Mouse (Mus musculus) common myeloid progenitor, adult 5-6 weeks (primary cell): ENCODE measurements around the gene Sars2. TPM values are rescaled to one million over a fixed set of nuclear protein-coding genes. Genes with fewer than 3 reads are reported as not detected.

Experiments
- ATAC-seq: replicated peaks from 2 replicates; pipeline ENCODE4 v1.8.0; 2016; ENCODE audit warnings: low read depth, mild to moderate bottlenecking, moderate TSS enrichment, inconsistent platforms; ENCODE audit not compliant: poor library complexity, severe bottlenecking
- total RNA-seq: library from RNA; stranded (forward); fragments of 200-1000, 187-1606 nt; gene quantifications from 2 replicates; pipeline ENCODE4 v1.2.3, GENCODE M21; 2017

Gene Sars2
- total RNA-seq, 1 experiment from 2014 or later = 14.2 TPM

DNA sequence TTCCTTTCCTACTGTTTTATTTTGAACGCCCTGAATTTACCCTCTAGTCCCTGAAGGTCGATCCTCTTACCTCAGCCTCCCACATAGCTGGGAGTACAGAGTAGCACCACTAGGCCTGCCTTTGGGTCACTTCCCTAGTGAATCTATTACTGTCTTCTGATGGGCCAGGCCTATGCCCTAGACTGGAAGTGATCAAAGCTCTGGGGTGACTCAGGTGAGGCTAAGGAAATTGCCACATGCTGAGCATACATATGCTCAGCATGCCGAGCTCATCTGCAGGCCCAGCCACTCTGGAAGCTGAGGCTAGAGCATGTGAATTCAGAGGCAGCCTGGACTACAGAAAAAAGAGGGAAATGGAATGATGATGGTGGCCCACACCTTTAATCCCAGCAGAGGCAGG lies 31.4 kb downstream of the Sars2 start:
- ATAC-seq = no peak

DNA sequence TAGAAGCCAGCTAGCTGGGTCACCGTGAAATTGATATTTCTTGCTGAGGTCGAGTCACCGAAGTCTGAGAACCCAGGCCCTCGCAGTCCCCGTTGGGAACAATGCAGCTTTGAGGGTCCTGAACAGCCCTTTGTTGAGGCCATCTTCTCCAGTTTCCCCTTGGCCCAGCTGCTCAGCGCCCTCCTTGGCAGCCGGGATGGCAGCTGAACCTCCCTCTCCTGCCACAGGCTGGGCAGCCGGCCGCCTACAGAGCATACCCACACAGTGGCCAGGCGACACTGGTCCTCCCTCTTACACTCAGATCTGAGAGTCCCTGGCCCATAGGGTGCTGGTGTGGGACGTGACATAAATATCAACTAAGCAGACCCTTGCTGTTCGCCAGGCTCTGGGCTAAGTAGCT lies 32.4 kb downstream of the Sars2 start:
- no peak for ATAC-seq

DNA sequence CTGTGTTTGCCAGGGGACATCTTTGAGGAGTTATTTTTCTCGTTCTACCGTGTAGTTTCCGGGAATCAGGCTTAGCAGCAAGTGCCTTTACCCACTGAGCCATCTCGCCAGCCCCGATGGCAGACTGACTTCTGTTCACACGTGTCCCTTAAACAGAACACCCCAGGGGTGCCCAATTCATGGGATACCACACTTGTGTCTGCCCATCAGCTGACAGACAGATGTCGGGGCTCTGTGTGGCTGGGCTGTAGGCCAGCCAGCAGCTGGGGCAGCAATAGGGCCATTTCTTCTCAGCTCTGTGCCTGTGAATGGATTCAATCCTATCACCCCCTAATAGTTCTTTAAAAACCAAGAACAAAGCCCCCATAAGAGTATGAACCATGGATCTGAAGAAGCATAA lies 33.3 kb downstream of the Sars2 start:
- ATAC-seq = no peak

GRCm38 (mm10) chr7:28778825-28779224 lies 37.0 kb downstream of the Sars2 start:
- no peak for ATAC-seq

- peak; percentile 63 for ATAC-seq
Measured at GRCm38 (mm10) chr7:28780067-28780658, 38.4 kb downstream of the Sars2 start.

- peak; percentile 46 for ATAC-seq
Measured at GRCm38 (mm10) chr7:28780857-28781256, 39.1 kb downstream of the Sars2 start.

DNA sequence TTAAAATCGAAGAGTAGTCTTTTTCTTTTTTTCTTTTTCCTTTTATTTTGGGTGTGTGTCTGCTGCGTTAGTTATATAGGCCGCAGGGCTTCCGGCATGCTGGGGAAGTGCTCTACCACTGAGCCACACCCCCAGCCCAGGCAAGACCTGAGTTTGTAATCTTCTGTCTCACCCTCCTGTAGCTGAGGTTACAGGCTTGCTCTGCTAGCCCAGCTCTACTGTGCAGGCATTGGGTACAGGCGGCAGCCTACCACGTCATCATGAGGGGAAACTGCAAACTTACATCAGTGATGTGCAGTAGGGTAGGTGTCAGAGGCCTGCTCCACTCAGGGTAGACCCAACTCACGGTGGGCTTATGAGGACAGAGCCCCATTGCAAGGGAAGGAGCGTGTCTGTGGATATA lies 39.5 kb downstream of the Sars2 start:
- ATAC-seq = peak; percentile 79

GRCm38 (mm10) chr7:28785161-28785560 lies 43.4 kb downstream of the Sars2 start:
- no peak for ATAC-seq

- ATAC-seq = no peak
Measured at GRCm38 (mm10) chr7:28787884-28788283, 46.1 kb downstream of the Sars2 start.

- ATAC-seq = peak; percentile 33
Measured at GRCm38 (mm10) chr7:28788307-28789195, 46.8 kb downstream of the Sars2 start, which contains the start of gene Rinl. Rinl (plus strand) TSS chr7:28788969.

GRCm38 (mm10) chr7:28789235-28789634 lies 47.4 kb downstream of the Sars2 start:
- ATAC-seq = no peak

GRCm38 (mm10) chr7:28790066-28790806 lies 48.4 kb downstream of the Sars2 start:
- ATAC-seq = no peak

GRCm38 (mm10) chr7:28791706-28792105 lies 49.9 kb downstream of the Sars2 start:
- ATAC-seq = no peak

- no peak for ATAC-seq
Measured at GRCm38 (mm10) chr7:28792391-28793185, 50.8 kb downstream of the Sars2 start.

- ATAC-seq = no peak
Measured at GRCm38 (mm10) chr7:28793834-28794233, 52.0 kb downstream of the Sars2 start.

- ATAC-seq = no peak
Measured at GRCm38 (mm10) chr7:28794496-28794895, 52.7 kb downstream of the Sars2 start.

DNA sequence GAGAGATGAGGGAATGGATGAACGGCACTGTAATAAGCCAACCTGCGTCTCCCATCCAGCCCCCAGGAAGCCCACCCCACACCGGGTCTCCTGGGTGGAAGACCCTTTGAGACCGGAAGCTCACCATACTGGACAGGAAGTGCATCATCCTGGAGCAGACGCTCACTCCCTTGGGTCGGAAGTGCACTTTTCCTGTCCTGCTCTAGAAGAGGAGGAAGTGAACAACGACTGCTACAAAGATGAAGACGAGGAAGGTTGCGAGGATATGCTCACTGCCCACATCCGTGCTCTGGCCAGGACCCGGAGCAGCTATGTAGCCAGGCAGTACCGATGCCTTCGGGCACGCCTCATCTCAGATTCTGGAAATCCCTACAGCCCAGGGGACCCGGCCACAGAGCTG lies 54.0 kb downstream of the Sars2 start:
- ATAC-seq = peak; percentile 55

- peak; percentile 82 for ATAC-seq
Measured at GRCm38 (mm10) chr7:28796562-28796975, 54.8 kb downstream of the Sars2 start.

GRCm38 (mm10) chr7:28799994-28800393 lies 58.2 kb downstream of the Sars2 start:
- ATAC-seq = no peak

DNA sequence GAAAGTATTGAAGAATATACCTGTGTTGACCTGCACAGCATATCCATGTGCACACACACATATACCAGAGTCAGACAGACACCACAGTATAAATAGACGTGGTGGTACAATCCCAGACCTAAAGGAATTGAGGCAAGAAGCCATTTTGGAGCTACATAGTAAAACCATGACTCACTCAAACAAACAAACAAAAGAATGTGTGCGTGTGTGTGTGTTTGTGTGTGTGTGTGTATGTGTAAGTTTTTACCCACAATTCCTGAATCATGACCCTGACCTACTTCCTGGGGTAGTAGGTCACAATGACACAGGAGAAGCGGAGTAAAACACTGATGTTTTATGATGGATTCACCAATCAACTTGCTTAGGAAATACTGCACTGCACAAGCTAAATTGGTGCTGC lies 59.7 kb downstream of the Sars2 start:
- no peak for ATAC-seq
